Mouse (Mus musculus): Measurements from ENCODE around the gene Ndufb4.
"Not testable (repeated sequence)": the region's sequence is repeated elsewhere in the genome, so short reads cannot be mapped to it uniquely, and the experiment has no call there.

Ndufb4 gene

DNA sequence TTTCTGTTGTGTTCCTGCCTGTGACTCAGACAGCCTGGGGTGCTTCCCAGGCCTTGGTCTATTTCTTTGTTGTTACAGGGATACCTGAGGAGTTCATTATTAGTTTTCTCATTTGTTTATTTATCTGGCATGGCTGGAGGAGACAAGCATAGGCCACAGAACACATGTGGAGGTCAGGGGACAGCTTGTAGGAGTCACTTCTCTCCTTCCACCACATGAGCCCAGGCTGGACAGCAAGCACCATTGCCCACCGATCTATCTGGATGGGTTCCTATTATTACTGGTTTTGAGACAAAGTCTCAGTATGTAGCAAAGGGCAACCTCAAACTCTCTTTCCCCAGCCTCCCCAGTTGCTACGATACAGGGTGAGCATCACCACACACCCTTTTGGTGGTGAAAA lies 26.0 kb upstream of the Ndufb4 start:
- no peak for DNase-seq (ENCODE audit: extremely low spot score)

DNA sequence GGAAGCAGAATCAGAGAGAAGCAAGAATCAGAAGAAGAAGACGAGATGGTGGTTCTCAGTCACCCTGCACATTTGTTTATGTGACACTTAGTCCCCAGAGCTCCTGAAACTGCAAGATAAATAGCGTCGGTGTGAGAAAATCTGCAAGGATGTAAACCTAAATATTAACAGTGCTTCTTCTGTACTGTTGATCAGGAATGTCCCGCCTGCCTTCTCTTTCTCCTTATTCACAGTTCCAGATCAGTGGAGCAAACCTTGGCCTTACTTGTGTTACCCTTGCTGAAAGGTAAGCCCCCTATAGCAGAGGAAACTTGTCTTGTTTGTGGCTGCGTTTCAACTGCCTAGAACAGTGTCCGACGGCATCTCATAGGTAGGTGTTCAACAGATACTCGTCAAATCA lies 23.3 kb upstream of the Ndufb4 start:
- DNase-seq (ENCODE audit: extremely low spot score): no peak

DNA sequence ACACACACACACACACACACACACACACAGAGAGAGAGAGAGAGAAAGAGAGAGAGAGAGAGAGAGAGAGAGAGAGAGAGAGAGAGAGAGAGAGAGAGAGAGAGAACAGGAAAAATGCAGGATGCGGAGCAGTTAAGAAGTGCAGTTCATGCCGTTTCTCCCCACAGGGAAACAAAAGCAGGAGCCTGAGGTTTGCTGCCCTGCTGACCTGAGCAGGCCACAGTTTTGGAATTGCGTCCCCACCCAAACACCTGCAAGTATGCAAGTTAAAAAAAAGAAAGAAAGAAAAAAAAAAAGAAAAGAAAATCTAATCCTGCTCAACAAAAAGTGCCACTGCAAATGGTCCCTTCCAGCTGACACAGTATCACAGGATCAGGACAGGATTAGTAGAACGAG lies 22.4 kb upstream of the Ndufb4 start:
- no peak for DNase-seq (ENCODE audit: extremely low spot score)

DNA sequence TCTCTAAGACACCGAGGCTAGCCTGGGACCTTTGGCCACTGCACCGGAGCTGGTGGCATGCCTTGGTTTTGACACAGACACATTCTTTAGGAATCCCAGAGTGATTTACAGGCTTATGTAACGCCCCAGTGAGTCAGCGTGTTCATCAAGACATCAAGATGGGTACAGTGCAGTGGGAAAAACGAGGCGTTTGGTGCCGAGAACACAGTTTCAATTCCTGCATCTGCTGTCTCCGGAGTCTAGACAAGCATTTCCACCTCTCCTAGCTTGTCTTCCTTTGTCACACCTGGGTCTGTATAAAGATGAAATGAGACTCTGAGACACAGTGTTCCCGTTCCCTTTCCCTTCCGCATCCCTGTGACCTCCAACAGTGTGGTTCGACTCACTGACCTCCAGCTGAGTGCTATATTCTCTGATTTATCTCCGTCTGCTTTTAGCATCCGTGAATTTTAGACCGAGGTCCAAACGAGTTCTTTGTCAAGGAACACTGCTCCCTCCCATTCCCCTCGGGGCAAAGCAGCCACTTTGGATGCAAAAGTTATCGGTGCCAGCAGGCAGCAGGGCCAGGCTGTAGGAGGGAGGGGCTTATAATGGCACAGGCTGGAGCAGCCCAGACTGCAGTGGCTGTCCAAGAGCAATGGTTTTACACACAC lies 21.9 kb upstream of the Ndufb4 start:
- no peak for DNase-seq (ENCODE audit: extremely low spot score)

DNA sequence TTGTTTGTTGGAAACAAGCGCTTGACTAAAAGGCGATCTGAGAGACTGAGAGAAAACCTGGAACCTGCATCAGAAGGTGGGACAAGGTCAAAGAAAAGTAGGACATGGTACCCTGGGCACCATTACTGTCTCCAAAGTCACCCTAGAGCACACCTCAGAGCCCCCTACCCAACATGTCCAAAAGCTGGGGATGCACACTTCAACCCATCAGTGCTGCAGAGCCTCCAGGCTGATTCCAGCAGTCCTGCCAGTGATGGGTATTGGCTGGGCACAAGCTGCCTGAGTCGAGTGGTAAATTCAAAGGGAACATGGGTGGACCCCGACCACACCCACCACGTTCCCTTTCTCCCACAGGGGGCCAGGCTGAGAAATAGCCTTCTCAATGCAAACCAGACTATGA lies 21.1 kb upstream of the Ndufb4 start:
- DNase-seq (ENCODE audit: extremely low spot score): no peak

DNA sequence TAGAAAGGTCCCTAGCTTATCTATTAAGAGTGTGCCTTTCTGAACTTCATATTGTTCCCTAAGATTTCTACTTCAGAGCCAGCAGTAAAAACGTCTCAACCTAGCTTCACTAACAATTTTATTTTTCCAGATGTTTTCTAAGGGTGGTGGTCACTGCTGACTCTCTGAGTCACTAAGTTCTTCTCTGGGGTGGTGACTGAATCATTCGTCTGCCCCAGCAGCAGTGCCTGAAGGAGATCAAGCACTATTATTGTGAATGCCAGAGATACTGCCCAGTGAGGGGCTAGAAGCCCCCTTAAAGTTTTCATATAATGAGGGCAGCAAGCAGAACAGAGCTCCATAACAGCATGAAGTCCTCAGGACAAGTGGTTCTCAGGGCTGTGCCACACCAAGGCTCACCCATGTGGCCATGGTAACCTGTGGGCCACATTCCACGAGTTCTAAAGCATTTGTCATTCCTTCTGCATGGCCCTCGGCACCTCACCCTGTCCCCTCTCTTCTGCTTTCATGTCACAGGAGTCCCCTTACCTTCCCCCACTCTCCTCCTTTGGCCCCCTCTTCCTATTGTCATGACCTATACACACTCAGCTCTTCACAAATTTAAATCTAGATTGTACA lies 16.5 kb upstream of the Ndufb4 start:
- DNase-seq (ENCODE audit: extremely low spot score): no peak

DNA sequence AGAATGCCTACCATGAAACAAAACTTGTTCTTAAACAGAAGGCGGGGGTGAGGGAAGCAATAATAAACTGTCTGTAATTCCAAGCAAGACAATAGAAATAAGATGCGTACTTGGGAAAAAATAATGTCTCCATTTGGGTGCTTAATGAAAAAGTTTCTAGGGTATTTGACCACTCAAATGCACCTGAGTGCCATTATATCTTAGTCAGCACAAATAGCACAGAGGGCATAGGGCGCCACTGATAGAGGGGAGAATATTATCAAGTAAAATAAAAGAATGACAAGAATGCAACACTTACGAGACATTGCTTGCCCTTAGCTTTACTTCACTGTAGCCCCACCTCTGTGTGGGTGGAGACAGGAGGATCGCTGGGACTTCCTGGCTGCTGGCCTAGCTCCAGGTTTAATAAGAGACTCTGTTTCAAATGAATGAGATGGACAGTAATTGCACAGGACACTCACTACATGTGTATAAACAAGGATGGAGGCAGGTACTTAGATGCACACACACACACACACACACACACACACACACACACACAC lies 11.2 kb upstream of the Ndufb4 start:
- DNase-seq (ENCODE audit: extremely low spot score): no peak

DNA sequence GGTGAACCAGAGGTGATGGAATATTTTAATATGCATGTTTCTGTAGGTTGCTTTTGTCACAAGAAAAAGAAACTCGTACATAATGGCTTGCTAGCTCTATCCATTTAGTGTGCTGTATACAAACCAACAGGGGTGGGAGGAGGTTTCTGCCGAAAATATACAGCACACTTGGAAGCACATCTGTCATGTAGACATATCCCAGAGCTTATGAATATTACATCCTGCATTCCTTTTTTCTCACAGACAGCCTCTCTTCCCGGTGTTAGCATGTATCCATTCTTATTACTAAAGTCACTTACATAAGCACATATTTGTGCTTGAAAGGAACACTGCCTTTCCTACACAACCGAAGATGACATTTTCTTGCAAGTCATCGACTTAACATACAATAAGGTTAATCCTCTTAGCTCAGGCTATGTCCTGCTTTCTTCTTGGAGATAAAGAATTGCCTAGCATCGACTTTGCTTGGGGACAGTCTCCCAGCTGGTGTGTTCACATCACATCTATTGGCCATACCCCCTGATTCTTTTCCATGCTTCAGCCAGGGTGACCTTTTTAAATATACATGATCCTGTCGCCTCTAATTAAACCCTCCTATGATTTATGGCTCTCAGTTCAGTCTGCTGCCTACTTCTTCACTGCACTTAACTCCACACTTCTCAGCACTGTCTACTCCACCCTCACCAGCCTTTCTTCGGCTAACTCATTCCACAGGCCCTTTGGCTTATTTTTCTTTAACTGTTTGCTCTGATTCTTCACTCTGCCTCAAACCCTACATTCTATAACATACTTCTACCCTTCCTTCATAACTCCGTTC lies 9.6 kb upstream of the Ndufb4 start:
- DNase-seq (ENCODE audit: extremely low spot score): no peak

DNA sequence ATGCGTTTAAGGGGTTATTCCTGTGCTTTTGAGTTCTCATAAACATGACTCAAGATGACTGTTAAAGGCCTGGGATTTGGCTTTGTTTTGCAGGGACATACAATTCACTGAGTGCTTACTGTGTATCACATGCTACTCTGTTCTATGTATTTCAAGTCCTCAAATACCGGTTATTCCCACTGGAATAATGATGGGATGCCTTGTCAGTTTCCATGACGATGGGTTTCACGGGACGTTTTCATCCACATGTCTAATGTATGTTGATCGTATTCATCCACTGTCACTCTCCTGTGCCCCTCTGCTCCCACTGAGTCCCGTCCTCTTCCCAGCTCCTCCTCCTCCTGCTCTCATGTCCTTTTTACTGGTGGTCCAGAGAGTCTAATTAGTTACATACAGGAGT lies 2.5 kb upstream of the Ndufb4 start:
- no peak for DNase-seq (ENCODE audit: extremely low spot score)

DNA sequence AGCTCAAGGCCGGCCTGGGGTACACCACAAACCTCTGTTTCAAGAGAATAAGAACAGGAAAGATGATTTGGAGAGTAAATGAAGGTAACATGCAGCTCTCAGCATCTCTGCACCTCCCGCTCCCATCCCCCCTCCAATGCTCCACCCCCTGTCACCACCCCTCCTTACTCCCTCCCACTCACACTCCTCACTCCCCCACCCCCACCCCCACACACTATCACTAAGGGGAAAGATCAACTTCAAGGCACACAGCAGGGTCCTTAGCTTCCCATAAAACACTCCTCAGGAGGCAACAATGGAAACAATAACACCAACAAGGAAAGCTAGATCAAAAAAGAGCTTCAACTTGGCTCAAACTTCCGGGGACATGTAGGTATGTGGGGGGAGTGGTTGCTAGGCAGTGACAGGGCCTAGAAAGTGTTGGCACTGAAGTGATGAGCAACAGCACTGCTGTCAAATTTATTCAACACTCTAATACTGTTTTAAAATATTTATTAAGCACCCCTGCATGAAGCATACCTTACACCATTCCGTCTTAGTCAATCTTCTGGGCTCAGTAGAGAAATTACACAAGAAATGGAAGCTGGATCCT lies 1.6 kb upstream of the Ndufb4 start:
- DNase-seq (ENCODE audit: extremely low spot score): peak; percentile 15

DNA sequence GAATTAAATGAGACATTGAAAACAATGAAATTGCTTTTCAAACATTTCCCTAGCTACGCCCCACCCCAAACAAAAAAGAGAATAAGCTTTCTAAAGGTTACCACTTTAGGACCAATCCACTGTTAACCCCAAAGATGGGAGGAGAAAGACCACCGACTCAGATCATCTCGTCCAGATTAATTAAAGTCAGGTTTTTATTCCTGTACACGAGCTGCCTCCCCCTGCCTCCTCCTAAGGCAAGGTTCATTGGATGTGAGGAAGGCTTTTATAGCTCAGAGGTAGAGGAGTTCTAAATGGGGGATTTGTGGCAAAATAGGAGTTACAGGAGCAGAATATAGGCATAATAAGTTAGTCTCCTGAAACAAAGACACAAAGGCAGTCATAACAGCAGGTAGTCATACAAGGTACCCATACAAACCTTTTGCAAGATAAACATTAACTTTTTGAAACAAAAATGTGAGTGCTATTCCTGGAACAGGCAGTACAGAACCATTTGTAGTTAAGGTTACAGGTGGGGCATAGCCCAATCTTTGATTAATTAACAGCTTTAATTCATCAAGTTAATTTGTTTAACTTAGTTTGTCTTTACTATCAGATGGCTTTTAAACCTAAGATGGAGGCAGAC lies 690 bp upstream of the Ndufb4 start:
- DNase-seq (ENCODE audit: extremely low spot score): no peak

DNA sequence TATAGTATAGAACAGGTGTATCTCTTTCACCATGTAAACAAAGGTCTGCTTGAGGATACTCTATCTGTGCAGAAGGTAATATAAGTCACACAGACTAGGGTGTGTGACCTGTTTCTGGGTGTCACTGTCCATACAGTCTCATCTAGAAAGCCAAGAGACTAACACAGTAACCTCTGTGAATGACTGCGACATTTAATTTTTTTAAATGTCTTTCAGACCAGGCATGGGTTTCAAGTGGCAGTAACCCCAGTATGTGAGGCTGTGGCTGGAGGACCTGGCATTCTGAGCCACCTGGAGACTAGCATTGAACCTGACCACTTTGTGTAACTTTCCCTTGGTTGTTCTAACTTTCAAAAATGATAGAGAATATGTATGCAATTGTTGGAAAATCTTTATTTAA lies 1.2 kb downstream of the Ndufb4 start:
- DNase-seq (ENCODE audit: extremely low spot score): no peak

DNA sequence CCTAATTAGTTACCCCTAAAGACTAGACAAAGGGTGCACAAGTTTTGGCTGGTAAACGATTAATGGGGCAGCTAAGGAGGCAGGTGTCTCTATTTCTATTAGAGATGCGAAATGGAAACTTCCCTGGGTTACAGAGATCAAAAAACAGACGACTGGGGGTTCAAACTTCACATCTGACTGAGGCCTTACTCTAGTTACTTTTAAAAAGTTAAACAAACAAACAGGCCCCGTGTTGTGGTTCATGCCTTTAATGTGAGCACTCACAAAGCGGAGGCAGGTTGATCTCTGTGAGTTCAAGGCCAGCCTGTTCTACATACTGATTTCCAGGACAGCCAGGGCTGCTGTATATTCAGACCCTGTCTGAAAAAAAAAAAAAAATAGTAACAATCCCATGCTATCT lies 1.6 kb downstream of the Ndufb4 start:
- DNase-seq (ENCODE audit: extremely low spot score): no peak

DNA sequence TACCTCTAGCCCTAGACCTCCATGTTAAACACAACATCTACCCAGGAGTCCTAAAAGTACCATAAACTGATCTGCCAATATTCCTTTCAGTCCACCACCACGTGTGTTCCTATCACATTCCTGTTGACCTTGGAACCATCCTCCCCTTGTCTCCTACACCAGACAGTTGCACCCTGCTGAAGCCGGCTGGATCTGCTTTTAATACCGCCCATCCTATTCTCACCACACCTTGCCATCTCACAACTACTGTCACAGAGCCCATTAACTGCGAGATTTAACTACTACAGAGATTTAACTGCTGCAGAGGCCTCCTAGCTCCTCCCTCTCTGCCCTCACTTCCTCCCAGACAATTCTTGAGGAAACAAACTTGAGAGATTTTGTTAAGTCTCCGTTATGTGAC lies 2.8 kb downstream of the Ndufb4 start:
- DNase-seq (ENCODE audit: extremely low spot score): no peak

DNA sequence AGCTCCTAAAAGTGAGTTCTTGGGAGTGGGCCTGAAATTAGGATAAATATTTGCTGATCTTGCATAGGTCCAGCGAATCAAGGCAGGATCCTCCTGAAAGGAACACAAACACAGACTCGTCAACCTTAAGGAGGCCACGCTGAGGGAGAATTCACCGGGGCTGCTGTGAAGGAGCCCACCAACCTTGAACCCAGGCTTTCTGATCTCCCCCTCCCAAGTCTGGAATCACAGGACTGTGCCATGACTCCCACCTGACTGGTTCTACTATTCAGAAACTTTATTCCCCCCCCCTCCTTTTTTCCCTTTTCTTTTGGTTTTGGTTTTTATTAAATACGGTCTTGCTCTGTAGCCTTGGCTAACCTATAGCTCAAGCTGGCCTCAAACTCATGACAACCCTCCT lies 5.2 kb downstream of the Ndufb4 start:
- no peak for DNase-seq (ENCODE audit: extremely low spot score)

DNA sequence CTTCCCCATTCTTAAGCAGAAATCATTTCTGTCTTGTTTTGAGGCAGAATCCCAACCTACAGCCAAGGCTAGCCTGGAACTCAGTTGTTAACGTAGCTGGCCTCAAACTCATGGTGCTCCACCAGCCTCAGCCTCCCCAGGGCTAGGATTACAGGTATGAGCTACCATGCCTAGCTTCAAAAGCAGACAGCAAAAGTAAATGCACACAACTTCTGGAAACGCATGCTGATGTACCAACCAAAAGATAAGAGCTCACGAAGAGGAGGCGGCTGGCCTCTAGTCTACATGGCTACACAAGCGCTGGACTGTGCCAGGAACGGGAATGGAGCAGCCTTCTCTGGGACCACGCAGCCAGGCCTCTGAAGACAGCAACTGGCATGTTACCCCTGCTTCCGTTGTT lies 6.3 kb downstream of the Ndufb4 start:
- no peak for DNase-seq (ENCODE audit: extremely low spot score)

DNA sequence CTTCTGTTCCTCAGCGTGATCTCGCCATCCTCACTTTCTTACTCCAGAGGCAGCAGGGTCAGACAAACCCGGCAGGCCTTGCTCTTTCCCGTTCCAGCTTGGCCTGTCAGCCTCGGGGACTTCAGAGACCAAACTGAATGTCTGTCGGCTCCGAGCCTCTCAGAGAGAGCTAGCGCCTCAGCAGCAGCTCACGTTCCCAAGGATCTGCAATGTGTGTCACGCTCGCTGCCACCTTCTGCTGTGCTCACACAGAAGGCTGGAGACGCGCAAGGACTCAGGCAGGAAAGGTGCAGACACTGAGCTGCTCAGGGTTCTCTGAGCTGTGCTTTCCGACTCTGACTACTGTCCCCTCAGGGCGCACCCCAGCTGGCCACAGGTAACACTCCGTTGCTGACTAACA lies 7.2 kb downstream of the Ndufb4 start:
- DNase-seq (ENCODE audit: extremely low spot score): no peak

DNA sequence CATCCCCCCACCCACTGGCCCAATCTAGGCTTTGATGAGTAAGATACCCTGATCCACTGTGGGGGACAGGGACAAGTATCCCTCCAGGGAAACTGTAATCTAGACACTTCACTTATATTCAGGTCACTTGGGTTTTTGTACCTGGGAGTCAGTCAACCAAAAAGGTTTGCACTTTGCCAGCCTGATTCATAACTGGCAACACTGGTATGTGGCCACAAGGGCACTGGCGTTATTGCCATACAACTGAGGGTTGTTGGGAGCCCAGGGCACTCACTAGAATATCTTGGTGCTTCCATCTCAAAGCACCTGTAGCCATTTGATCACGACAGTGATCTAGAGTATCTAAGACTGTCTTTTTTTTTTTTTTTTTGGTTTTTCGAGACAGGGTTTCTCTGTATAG lies 8.5 kb downstream of the Ndufb4 start:
- no peak for DNase-seq (ENCODE audit: extremely low spot score)

DNA sequence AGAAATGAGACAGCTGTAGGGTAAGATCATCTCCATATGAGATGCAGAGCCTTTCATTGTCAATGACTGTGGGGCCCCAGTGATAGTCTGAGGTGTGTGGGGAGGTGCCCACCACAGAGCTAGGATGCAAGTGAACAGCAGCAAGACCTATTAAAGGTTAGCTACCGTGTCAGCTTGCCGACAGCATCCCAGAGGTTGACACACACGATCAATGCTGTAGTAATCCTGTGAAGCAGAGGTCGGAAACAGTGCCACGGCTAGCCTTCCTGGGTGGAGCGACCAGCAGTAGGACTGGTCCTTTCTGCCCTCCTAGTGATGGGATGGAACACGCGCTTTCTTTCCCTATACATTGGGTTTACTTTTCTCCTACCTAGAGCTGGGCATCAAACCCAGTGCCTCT lies 9.0 kb downstream of the Ndufb4 start:
- no peak for DNase-seq (ENCODE audit: extremely low spot score)

DNA sequence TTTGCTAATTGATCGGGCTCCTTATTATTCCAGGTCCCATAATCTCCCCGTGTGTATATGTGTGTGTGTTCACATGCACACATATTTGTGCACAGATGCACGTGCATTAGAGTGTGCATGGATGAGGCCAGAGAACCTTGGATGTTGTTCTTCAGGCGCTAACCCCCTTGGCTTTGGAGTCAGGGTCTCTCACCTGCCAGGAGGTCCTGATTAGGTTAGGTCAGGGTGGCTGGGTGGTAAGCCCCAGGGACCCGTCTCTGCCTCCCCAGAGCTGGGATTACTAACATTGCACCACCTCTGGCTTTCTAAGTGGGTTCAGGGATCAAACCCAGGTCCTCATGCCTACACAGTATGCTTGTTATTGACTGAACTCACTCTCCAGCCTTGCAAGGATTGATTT lies 9.8 kb downstream of the Ndufb4 start:
- DNase-seq (ENCODE audit: extremely low spot score): no peak

DNA sequence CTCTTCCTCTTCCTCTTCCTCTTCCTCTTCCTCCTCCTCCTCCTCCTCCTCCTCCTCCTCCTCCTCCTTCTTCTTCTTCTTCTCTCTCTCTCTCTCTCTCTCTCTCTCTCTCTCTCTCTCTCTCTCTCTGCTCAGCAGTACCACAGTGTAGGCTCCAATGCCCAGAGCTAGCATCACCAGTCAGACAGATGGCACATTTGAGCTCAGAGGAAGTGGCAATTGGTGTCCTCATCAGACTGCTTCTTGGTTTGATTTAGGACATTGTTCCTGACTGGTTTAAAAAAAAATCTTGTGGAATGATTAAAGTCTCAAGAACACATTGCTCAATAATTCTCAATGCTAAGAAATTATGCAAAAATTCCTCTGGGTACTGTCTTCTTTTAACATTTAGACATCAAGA lies 13.7 kb downstream of the Ndufb4 start:
- DNase-seq (ENCODE audit: extremely low spot score): not testable (repeated sequence)

DNA sequence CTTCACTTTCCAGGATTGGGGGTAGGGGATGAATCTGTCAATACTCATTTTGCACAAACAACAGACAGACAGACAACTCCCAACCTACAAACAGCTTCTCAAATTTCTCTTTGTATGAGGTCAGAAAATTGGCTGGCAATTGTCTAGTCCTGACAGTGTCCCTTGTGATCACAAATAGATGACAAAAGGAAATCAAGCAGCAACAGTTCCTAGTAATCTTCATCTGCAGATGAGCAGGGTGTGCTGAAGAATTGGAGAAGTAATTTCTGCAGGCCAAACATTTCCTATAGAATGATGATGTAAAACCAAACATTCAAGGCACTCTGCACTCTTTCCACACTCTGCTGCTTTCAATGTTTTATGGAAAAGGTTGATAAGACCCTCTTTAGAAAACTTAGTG lies 16.5 kb downstream of the Ndufb4 start:
- DNase-seq (ENCODE audit: extremely low spot score): no peak
